Mouse (Mus musculus) left cerebral cortex, postnatal 10 days (tissue): ENCODE data around the gene Sh3pxd2a. TPM values are rescaled to one million over a fixed set of nuclear protein-coding genes. Genes with fewer than 3 reads are reported as not detected.

ENCODE experiments used
- DNase-seq, 2 experiments: peaks; one replicate each; pipeline ENCODE4 v3.0.0; 2021 to 2022; ENCODE audit warnings: low spot score in 2 of 2, mixed read lengths in 1 of 2; ENCODE audit errors: extremely low spot score in 1 of 2
- intact Hi-C: fragments of 180-260 bp; cut with DNase I; formaldehyde crosslinking; loops from one replicate; pipeline ENCODE4 v1.15.1; 2025
- total RNA-seq, 2 experiments: library from RNA; stranded (reverse); gene quantifications; 2 replicates each; pipeline ENCODE4 v1.2.3; 2021

Sh3pxd2a gene
- total RNA-seq, 2 experiments from 2014 or later, result 22.8 to 23.4 TPM

DNA sequence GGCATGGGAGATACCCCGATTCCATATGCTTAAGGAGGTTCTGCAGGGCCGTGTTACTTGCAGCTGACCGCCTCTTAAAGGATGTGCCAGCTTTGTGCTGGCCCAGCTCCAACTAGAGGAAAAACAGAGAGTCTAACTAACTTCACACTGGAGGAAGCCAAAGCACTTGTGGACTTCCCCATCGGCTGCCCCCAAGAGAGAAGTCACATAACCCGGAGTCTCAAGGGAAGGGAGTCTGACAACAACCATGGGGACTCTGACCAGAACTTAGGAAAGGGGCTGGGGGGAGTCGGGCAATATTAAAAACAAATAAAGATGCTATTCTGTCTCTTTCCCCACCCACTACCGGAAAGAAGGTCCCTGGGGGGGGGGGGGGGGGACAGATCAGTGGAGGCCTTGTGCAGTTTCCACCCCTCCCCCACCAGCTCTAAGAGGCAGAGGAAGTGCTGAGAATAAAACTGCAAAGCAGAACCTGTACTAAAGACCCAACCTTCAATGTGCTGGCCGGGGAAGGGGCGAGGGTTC lies 17.3 kb downstream of the Sh3pxd2a start:
- peak; percentile 56 to 84 for DNase-seq
- intact Hi-C loops, result no loop called here

DNA sequence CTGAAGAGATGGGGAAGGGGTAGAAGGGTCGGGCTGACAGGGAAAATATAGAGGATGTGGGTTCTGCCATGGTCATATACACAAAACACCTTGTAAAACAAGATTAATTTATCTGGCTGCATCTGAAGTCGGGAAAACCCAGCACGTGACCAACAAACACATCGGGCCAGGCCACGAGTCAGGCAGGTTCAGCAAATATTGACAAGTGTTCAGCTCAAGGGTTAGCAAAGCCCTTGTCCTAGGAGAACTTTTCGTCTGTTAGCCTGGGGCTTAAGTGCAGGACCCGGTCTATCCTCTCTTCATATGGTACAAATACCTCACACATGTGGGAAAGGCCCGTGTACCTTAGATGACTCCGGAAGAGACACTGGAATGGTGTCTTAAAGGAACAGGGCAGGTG lies 18.1 kb downstream of the Sh3pxd2a start:
- DNase-seq, result no peak
- intact Hi-C loops, result no loop called here

DNA sequence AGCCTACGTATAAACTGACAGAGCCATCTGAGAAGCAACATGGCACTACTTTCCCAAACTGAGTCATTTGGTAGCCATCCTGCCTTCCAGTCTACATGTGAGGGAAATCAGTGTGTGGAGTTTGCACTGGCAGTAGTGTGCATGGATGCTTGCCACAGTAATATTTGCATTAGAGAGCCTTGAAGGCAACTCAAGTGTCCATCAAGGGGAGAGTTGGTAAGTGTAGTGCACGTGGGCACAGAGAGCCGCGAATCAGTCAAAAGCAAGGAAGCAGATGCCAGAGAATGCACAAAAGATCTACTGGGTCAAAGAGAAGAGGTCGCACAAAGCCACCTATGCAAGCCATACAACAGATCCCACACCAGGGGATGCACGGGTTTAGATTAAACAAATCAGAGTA lies 18.5 kb downstream of the Sh3pxd2a start:
- intact Hi-C loops, result no loop called here
- DNase-seq, result no peak

DNA sequence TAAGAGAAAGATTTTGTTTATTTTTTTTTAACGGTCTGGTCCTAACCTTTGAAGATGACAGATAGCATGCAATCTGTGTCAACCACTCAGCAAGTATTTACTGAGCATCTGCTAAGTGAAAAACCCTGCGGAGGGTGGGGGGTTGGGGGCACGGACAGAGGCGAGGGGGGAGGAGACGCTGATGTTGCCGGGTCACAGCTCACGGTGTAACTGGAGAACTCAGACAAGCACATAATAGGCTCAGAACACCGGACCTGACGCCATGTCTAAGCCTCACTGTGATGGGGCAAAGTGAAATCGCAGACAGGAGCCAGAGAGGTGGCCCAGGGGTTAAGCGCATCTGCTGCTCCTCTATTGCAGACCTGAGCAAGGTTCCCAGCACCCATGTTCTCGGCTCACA lies 19.7 kb downstream of the Sh3pxd2a start:
- intact Hi-C loops, result no loop called here
- DNase-seq, result no peak

DNA sequence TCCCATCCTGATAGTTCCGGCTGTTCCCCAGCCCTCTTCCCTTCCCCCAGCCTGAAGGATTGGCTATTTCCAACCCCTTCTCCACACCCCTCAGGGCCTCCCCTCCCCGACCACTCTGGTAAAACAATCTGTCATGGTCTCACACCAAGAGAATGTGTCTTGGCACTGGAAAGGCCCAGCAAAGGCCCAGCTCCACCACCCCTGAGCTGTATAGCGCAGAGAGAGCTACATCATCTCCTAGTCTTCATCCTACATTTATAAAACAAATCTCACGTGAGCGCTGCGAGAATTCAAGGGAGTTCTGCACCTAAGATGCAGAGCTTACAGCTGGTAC lies 21.9 kb downstream of the Sh3pxd2a start:
- intact Hi-C loops, result no loop called here
- no peak for DNase-seq

DNA sequence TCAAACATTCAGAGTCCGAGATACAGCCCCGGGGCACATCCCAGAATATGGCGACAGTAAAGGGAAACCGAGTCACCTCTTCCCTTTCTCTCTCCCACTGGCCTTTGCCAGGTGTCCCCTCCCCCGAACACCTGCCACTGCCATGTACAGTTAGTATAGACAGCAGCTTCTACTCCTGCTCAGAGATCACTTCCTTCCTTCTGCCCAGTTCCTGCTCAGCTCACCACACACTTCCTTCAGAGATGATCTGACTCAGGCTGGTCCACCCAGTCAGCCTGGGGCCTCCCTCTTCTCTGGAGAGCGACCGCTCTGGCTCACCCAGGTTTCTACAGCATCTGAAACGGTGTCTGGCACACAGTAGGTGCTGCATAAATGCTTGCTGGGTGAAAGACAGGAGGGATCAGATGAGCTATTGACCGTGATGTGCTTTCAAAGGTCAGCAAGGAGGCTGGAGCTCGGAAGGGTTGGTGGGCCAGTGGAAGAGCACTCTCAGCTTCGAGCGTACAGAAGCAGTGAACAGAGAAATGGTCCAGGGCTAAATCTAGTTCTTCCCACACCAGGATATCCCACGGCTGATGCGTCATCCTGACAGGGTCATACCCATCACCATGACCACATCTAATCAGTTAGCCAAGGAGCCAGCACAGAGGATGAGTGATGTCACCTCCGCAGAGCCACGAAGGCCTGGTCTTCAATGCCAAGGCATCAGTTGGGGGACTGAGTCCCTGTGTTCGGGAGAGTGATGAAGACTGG lies 22.5 kb downstream of the Sh3pxd2a start:
- DNase-seq, result no peak
- intact Hi-C loops, result no loop called here

DNA sequence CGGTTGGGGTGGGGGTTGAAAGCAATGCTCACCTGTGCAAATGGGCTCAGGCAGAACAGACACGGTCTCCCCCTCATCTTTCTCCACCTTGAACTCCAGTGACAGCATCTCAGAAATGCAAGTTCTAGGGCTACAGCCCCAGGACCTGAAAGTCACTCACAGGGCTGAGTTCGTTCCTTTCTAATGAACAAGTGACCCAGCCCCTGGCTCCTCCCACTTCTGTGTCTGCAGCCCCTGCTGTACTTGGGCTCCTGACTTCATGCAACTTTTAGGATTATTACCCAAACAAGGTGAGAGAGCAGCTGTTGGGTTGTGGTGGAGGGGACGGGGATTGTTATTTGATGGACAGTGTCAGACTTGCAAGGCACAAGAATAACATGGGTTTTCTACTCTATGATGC lies 23.2 kb downstream of the Sh3pxd2a start:
- intact Hi-C loops, result no loop called here
- DNase-seq, result no peak

DNA sequence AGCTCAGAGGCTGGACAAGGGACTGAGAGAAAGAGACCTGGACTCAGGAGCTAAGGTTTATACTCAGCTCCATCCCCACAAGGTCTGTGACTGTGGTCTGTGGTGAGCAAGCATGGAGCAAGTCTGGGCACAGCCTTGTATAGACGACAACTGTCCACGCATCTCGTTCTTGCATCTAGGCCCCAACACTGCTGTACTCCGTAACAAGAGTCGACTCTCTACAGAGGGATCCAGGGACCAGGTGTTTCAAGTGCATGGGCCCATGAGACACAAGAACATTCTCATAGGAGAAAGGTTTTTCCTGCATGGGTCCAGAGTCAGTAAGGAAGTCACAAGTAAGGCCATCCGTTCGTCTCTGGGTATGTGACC lies 23.8 kb downstream of the Sh3pxd2a start:
- intact Hi-C loops, result no loop called here
- no peak for DNase-seq

DNA sequence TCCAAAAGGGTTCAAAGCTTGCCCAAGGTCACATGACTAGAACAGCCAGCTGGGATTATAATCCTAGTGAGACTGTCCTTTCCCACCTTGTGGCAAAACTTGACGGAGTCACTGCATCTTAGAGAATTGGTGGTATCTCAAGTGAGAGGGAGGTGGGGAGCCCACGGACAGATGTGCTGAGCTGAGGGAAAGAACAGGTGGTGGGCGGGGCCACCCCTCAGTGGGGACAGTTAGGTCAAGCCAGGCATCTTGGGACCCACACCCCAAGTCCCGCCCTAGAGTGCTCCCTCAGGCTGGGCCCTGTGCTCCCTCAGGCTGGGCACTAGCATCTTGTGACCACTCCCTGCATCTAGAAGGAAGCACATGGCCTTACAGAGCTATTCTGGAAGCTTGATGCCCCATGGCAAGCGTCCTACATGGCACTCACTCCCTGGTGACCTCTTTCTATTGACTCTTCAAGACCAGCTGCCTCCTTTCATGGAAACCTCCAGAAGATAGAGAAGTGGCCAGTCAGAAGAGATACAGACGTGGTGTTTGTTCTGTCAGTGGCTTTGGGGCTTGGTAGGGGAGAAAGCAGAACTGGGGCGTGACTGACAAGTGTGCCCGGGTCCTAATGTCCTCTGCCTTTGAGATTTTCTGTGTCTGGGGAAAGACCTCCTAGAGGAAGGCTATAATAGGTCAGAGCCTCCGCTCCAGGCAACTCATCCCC lies 24.3 kb downstream of the Sh3pxd2a start:
- no peak for DNase-seq
- intact Hi-C loops, result no loop called here

DNA sequence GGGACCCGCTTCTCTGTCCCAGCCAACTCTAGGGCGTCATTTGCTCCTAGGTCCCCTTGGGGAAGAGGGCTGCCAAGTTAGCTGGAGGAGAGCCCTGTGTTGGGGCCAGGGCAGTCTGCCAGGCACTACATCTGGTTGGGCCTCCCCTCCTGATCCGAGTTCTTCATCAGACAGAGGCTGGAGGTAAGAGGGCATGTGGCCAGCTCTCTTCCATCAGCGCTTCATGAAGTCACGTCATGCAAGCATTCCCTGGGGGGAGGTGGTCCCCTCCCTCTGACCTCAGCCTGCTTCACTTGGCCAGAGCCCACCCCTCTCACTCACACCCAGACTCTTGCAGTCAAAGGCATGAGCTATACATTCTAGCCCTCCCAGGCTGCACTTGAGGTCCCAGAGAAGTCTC lies 25.8 kb downstream of the Sh3pxd2a start:
- intact Hi-C loops, result no loop called here
- DNase-seq, result peak; percentile 33 to 69

DNA sequence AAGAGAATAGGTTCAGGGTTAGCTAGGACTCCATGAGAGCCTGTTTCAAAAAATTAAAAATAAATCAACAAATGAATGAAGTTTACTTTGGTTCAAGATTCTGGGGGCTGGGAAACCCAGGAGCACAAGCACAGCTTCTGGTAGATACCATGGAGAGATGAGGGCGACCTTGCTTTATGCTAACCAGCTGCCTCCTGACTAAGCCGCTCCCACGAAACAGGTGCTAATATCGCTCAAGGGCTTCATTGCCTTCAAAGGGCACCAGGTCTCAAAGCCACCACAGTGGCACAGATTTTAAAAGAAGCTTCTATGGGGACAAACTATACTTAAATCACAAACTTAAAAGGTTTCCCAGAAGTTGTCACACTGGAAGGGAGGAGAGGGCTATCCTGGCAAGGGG lies 27.2 kb downstream of the Sh3pxd2a start:
- intact Hi-C loops, result no loop called here
- no peak for DNase-seq

DNA sequence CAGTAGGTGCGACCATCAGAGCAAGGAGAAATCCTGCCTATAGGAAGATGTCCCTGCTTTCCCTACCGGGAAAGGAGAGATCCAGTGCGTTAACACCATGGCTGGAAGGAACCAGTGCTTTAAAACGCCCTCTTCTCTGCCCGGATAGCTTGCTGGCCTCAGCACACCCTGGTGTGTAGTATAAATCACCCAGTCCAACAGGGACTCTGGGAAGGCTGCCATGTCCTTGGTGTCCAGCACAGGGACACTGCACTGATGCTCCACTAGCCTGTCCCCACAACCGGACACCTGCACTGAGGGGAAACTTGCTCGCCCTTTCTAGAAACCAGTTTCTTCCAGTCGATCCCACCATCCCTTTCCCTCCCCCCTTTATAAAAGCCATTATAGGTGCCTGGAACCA lies 28.0 kb downstream of the Sh3pxd2a start:
- intact Hi-C loops, result no loop called here
- DNase-seq, result no peak

DNA sequence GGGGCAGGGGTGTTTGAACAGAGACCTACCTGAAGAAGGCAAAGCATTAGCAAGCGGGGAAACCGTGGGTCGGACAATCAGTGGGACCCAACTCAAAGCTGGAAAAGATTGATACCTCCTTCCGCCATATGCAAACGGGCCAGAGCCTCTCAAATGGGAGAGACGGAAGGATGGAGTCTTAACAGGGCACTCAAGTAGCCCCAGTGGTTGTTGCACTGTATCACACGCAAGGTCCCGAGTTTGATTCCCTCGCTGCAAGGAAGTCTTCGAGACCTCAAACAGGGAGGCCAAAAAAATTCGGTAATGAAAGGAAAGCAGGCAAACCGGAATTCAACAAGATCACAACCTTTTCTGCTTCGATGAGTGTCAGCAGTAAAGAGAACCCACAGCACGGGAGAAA lies 29.5 kb downstream of the Sh3pxd2a start:
- intact Hi-C loops, result no loop called here
- no peak for DNase-seq

DNA sequence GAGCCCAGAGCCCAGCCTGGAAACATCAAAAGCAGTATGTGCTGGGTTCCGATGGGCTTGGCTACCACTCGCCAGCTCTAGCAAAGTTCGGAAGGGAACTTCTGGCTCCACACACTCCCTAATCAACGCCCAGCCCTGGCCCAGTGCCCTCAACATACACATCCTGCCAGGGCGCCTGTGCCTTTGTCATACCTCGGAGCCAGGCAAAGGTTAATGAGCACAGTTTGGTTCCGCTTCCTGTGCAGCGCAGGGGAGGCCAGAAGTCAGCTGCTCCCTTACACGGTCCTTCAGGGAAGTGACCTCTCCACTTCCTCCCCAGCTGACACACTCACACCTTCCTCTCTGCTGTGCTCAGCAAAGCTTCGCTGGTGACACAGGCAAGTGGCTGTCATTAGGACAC lies 31.9 kb downstream of the Sh3pxd2a start:
- DNase-seq, result peak; percentile 18 to 84
- intact Hi-C loops, result no loop called here

DNA sequence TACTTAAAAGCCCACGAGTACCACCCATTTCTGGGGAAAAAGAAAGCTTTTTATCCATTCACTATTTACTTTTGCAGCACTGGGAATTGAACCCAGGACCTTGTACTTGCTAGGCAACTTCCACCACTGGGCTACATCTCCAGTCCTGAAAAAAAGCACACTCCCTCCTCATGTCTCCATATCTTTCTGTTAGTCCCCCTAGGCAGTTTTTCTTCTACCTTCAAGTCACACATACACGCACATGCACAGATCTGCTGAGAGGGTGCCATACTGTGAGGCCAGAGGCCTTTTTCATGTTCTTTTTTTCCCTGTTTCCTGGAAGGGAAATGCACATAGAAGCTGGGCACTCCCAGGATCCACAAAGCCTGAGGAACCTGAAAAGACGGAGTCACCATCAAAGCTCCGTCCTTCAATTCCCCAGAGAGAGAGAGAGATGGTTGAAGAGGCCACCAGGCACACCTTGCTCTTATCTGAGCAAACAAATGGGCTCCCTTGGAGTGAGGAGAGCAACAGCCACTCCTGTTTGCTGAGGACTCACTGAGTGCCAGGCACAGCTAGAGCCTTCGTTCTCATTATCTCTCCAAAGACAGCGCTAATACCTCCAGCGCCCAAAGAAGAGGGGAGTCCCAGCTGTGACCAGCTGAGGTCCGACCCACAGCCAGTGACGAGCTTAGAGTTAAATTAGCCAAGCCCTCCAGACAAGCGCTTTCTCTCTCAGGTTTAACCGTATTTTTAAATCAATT lies 32.8 kb downstream of the Sh3pxd2a start:
- intact Hi-C loops, result no loop called here

DNA sequence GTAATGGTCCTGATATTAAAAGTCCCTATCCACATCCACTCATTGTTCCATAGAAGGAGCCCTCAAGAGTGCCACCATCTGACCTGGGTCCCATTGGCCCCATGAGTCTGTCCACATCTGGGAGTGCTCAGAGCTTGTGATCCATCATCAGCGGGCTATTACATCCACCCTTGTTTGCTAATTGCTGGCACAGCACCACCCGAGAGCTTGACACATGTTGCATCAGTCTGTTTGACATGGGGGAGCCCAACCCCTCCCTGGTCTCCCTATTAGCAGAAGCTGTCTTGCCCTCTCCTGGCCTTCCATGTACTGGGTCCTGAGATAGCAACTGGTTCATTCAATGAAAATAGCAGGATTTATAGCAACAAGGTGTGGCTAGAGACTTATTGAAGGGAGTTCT lies 34.0 kb downstream of the Sh3pxd2a start:
- DNase-seq, result no peak
- intact Hi-C loops, result no loop called here

More for the DNA sequence above, 32.8 kb downstream of the Sh3pxd2a start:
- DNase-seq, result no peak

DNA sequence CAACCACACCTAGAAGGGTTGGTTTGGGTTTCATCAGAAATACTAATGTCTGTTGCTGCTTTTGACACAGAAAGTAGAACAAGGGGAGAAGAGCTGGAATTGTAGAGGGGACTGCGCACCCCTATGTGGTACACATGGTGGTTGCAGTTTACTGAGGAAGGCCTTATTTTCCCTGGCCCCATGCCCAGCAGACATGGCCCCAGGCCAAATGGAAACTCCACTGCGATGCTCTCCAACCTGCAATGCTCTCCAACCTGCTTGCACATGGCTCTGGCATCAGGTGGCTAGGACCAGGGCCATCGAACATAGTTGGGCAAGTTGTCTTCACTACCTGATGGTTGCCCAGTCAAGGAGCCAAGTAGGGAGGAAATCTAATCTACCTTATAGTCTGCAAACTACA lies 35.0 kb downstream of the Sh3pxd2a start:
- DNase-seq, result peak in 1 of 2 experiments; percentile 72
- intact Hi-C loops, result no loop called here

DNA sequence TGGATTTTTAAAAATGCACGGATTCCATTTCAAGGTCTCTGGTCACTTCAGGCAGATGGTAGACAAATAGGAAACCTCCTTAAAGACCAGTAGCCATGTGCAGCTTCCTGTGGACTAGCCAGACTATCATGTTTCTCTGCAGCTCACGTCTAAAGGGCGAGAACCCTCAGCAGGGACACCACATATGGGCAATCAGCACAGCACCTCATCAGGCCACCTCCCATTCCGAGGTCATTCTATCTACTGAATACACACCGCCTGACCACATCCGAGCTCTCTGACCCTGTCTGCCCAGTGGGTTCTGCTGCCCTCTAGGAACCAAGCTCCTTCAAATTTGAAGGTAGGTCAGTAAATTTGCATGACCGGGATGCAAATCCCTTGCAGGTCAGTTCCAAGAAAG lies 35.4 kb downstream of the Sh3pxd2a start:
- no peak for DNase-seq
- intact Hi-C loops, result no loop called here

DNA sequence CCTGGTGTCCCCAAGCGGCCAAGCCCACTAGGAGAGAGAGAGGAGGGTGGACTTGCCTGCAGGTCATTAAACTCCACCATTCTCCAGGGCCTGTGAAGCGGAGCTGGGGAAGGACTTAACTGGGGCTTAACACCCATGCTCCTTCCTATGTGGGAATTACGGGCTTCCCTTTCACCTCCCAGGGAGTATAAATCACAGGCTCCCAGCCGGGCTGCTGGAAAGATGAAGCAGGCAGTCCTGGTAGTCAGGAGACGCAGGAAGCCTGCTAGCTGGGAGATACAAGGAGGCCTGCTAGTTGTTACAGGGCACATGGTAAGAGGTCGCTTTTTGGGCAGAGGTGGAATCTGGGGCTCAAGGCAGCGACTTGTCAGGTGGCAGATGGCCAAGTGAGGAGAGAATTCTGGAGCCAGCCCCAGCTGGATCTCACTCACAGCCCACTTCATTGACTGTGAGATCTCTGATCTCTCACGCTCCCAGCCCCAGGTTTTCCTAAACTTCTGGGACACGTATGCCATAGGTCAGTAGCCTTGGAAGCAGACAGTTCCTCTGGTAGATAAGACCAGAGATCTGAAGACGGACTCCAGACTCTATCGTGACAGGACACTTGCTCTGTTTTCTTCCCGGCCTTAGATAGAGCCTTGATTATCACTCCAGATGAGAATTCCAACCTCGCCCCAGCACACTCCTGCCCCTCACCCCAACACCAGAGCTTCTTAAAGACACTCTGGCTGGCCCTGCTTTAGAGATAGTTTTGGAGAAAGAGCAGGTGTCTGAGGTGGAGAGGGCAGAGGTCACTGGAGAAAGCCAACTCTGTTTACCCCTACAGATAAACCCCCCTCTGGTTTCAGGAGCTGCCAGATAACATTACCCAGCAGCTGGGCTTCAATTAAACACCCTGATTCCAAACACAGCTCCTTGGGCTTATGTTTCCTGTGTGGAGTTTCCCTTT lies 36.1 kb downstream of the Sh3pxd2a start:
- intact Hi-C loops, result no loop called here

More for the DNA sequence above, 36.1 kb downstream of the Sh3pxd2a start:
- no peak for DNase-seq
